Mouse (Mus musculus): ENCODE measurements at regions not wholly inside any gene's neighbourhood (a gene's known extent, or its start where the extent isn't known, plus 50 kb on each side); places are given as distances from the start of the nearest gene placed in this dataset.
A peak's percentile ranks its signal among the peaks of the same experiment; 100 is the strongest.

DNA sequence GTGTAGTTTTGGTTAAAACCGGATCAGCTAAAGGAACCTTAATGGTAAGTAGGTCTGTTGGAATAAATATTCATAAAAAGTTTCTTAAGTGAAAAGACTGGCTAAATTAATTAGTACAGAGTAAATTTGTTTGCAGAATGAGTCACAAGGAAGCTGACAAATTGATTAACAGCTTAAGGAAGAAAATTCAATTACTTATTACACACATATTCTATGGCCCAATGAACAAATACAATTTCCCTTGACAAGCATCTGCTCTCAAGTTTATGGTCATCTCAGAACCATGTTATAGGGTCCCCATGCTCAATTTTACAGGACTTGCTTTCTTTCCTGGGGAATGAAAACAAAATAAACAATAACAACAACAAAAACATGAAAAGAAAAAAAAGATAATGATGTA lies 231.4 kb upstream of the Frg1 start:
- no peak for DNase-seq

DNA sequence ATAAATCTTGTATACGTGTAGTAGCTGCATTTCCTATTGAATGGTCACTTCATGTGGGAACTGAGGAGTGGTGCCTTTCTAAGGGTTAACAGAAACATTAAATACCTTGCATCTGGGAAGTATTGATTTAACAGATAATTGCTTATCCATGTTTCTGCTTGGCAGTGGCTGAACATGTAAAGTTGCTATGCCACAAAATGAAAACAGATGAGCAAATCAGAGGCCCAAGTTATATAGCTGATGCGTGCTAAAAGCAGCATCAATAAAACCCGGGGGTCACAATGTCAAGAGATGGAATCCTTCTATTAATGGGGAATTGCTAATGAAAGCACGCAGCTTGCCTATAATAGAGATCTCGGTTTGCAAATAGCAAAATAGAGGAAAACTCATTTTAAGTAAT lies 227.8 kb upstream of the Frg1 start:
- DNase-seq = no peak

DNA sequence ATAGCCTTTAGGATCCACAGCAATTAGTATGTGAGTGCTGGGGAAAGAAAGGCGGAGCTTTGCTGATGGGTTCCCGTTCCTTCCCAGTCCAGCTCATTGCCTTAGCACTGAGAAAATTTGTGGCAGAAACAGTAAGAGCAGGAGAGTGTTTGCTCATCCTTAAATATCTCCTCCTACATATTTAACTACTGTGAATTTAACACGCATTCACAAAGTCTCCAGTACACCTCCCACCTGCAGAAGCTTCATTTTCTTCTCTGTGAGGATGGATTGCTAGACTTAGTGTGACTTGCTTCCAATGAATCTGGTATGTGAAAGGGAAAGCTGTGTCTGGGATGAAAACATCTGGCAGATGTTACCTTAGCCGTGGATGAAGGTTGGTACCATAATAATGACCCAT lies 207.0 kb upstream of the Frg1 start:
- DNase-seq = no peak

DNA sequence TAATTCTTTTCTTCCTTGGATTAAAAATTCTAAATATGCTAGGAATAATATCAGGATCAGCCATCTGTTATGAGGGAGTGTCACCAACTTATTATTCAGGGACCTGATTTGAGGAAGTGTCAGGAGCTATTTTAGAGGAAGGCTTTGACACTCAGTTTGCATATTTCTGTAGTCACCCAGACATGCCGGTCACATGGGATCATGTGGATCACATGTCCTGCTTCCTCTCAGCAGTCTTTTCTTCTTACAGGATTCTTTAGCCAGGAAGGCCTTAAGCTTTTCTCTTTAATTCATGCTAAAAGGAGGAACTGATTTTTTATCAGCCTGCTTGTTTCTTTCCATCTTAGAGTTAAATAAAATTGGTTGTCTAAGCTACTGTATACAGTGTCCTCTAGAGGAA lies 183.4 kb upstream of the Frg1 start:
- no peak for DNase-seq

DNA sequence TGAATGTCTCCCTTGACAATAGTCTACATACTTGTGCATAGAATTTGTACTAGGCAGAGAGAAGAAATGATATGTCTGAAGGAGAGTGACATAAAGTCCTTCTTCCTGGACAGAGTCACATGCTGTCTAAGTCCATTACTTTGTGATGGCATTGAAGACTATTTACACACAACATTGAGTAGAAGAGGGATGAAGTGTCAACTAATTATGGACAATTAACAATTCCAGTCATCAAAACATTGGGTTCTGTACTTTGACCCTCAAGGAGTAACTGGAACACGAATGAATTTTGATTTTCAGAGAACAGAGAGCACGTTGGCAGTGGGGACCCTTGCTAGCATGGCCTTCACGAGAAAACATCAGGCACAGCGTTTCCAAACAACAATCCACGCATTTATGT lies 177.6 kb upstream of the Frg1 start:
- DNase-seq = no peak

DNA sequence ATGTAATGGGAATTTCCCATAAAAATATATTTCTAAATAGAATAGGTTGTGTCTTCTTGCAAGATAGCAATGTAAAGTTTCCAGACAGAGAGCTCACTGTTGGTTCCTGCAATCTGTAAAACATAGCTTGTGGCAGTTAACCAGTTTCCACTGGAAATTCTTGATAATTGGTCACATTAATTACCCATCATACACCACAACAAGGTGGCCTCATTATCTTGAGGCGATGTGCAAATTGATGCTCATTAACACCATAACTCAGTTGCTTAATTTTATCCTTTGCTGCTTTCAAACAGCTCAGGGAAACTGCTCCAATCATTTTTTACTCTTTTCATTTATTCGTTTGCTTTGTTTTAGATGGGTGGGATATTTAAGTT lies 176.8 kb upstream of the Frg1 start:
- DNase-seq = no peak

DNA sequence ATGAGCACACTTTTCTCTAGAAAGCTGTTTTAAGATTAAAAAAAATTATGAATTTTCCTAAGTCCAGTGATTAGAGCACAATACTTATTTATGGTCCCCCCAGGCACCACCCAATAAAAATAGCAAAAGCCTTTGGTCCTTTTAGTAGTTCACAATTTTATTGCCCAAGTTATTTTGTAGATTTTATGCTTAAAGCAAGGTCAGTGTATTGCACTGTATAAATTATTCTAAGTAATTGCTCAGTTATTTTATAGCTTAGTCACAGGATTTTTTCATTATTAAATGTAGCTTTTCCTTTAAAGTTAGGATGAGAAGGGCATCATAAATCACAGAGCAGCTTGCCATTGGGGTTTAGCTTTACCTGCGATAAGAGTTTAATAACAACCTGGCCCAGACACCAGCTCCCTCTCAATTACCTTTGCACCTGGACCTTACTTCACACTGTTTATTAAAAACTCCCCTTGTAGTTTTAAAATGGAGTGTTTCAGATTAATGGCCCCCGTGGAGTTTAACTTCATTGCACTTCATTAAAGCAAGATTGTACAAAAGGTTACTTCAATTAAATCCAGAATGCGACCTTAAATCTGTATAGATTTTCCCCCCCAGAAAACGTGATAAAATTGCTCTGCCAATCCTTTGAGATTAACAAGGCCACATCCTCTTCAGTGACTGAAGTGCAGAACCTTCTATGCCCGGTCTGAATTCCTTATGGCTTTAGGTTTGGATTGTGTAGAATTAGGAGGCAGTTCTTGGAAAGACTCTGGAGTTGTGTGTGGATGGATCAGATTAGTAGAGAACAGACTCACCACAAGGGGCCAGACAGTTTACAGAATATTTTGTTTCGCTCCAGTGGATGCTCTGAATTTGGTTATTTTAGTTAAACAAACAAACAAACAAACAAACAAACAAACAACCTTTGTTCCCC lies 176.1 kb upstream of the Frg1 start:
- no peak for DNase-seq

DNA sequence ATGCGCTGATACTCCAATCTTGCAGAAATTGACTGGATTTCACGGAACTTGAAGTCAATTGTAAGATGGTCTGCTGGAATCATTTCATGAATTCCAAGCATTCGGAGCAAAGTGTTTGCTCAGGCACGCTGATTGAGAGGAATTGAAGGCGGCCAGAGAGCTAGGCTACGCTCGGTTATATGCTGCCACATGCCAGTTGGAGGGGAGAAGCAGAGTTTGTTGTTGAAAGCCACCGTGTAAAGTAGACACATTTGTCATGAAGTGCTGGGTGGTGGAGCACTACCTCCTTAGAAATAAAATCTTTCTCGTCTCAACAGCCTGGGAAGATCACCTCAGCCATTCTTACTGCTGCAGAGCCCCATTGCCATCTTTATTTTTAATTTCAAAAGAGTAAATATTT lies 175.3 kb upstream of the Frg1 start:
- DNase-seq = no peak

DNA sequence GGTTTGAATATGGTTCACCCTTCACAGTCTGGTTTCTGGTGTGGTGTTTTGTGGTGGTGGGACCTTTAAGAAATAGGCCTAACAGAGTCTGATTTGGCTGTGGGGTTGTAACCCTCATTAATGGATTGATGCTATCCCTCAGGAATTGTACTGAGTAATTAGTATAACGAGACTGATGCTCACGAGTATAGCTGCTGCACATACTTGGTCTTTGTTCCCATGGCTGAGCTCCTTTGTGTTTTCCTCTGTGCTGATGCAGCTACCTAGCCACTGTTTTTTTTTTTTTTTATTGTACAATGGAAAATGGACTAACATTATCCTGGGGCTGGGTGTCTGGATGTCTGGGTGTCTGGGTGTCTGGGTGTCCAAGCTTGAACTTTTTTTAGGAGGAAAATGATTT lies 171.3 kb upstream of the Frg1 start:
- no peak for DNase-seq

DNA sequence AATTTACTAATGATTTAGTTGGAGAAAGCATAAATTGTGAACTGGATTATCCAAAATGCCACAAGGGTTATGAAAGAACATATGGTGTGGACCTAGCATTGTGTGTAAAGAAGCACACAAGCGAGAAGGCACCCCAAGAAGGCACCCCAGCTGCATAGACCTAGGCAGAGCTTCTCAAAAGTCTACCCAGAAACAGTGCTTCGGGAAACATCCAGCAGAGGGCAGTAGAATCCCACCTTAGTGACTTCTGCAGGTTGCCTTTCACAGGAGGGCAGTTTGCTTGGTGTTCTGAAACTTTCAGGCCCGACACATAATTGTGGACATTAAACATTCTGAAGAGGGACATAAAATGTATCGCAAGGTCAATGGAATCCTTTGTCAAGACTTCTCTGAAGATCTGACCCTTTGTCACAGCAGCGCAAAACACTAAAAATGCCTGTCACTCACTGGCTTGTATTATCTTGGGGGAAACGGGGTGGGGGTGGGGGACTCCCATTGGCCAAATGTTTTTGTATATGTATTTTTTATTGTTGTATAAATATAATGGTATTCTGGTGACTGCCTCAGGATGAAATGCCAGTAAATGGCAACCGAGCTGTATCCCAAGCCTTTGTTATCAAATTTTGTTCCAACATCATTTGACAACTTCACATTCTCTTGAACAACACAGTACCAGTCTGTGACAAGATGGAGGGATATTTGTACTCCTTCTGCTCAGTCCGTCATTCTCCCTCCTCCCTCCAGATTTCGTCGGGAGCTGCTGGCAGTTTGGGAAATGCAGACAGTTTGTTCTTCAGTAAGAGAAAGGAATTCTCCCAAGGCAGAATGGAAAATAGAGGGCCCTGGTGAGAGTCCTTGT lies 156.4 kb upstream of the Frg1 start:
- peak; percentile 33 for DNase-seq

DNA sequence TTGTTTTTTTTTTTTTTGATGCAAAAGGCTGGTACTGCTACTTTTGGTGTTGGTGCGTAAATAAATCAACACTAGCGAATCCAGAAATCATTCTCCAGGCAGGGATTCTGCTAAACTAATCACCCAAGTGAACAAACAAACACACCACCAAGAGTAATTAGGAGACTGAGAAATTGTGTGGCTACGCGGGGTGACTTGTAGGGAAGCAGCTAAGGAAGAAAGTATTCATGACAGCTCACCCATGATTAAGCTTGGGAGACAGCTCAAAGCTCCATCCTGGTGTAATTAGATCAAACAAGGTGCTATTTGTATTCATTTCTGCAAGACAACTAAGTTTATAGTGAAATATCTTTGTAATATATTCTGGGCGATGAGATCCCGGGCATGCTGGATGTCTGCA lies 153.7 kb upstream of the Frg1 start:
- DNase-seq = no peak

DNA sequence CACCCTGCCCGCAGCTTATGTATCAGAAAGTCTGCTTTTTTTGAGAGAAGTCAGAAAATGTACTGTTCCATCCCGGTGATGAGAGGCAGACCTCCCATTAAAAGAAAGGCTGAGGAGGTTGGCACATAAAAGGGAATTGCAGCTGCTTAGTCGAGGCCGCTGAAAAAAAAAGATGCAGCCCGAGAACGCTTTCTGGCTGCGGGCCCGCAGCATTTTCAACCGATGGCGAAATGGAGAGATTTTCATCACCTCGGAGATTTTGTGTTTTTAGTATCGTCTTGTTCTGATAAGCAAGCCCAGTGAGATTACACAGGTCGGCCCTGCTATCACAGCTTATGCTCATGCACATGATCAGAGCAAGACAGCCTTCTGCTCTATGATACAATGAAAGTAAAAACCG lies 145.1 kb upstream of the Frg1 start:
- no peak for DNase-seq

DNA sequence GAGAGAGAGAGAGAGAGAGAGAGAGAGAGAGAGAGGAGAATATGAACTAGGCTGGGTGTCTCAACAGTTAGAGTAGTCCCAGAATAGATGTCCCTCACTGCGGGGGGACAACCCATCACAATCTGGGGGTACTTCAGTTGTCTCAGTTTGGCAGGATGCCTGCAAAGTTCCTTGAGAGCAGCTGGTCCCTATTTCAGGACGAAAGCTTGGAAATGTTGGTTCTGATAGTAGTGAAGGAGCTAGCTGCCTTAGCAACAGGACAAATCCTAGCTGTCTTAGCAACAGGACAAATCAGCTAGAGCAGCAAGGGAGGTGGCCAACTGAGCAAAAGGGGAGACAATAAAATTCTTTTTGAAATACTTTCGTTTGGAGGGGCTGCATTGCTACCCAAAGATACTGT lies 139.9 kb upstream of the Frg1 start:
- DNase-seq = no peak

DNA sequence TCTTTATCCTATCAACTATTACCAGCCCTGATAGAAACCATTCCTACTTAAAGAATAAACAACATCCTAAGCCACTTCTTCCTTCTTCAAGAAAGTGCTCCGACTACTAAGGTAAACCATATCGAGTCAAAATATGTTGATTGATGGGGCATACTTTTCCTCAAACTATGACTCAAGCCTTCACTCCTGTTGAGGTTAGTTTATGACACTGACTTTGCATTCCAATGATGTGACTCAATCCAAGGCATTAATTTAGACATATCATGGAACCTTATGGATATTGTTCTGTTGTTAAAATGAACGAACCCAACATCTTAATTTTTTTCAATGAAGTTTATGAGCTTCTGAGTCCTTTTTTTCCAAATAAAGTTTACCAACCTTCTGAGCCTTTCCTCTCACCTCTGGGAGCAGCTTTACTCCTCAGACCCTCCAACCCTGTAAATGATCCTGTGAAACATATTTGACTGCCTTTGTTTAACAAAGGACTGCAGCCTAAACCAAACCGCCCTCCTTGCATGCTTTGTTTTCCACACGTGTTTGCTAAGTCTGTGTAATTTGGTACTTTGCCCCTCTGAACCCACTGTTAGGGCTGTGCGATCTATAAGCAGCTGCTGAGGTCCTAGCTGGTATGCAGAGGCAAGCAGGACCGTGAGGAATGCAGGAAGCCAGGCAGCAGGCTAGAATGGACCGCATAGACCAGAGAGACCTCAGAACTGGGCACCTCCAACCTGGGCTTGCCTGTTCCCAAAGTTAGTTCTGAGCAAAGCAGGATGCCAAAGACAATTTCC lies 136.1 kb upstream of the Frg1 start:
- no peak for DNase-seq

DNA sequence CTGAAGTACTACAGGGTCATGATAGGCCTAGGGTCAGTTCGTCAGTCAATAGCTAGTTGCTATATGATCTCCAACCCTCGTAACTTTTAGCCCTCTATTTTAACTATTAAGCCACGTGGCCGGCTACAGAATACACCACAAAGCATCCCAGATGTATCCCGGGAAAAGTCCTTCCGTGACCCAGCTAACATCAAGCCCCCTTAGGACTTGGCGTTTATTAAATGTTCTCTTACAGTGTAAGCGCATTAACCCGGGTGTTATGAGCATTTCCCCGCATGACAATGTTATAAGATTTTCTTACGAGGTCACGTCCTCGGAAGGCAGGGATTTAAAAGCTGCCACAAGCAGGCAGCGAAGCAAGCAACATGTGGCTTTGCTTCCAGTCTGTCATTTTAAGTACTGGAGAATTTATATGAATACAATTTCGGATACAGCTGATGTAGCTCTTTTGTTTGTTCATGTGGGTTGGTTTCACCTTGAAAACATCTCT lies 135.1 kb upstream of the Frg1 start:
- DNase-seq = no peak

DNA sequence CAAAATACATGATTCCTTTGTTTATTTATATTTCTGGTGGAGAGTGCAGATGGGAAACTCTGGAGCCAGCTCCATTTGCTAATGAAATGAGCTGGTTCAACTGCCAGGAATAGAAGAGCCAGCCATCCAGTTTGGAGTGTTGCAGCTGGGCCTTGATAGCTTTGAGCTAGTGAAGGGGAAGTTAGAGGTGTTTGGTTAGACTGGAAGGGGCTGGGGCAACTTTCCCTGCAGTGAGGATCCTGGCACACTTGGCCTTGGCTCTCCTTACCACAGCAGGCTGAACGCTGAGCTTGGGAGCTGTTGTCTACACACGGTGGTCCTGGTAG lies 133.2 kb upstream of the Frg1 start:
- DNase-seq = no peak

DNA sequence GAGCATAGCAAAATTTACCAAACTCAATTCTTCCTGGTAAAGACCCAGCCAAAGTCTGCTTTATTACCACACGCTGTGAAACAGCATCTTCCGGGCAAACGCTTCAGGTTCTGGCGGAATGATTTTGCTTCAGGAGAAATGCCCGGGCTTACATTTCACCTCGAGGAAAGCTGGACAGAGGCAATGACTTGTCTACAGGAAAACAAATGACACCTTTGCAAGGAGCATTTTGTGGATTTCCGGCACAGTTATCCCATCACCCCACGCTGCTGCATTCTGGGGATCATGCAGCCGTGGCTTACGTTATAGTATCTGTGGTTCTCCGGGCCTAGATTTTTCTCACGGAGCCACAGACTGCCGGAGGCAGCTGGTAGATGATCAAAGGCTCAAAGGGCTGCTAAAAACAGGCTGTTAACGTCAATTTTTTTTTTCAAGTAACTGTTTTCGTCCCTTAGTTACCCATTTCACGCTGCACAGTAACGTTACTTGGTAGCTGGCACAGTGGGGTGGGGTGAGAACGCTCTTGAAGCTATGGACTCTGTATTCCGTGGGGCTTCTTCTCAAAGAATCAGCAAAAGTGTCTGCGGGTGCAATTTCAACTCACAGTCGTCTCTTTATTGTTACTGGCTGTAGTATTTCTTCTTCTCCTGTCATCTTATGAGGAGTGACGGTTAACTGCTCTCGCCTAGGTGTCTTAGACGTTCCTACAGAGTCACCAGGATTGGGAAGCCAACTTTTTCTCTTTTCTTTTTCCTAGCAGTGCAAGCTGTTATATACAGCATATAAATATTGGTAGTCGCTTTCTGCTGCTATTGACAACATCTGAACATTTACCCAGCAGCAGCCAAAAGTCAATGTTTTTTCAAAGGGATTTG lies 132.6 kb upstream of the Frg1 start:
- DNase-seq = no peak

DNA sequence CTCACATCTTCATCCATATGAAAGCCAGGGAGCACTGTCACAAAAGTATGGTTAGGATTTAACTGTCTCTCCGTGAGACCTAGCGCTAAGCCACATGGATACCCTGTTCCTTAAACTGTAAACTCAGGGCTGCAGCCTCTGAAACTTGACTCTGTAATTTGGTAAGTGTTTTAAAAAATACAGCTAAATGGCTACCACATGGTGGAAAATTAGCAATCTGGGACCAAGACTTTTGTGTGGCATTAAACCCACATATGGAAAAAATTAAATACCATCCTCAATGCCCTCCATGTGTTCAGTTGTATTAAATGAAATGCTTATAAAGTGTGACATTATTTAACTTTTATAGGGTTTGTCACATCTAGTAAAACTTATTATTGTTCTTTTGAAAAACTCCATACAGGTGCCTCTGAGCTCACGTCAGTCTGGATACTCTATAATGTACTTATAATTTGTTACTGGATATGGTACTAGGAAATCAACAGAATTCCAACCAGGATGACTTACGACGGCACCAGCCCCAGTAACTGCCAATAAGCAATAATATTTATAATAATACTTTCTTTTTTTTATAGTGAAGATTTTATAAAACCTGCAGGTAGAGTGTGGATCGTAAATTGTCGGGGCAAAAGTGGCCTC lies 131.0 kb upstream of the Frg1 start:
- DNase-seq = no peak

DNA sequence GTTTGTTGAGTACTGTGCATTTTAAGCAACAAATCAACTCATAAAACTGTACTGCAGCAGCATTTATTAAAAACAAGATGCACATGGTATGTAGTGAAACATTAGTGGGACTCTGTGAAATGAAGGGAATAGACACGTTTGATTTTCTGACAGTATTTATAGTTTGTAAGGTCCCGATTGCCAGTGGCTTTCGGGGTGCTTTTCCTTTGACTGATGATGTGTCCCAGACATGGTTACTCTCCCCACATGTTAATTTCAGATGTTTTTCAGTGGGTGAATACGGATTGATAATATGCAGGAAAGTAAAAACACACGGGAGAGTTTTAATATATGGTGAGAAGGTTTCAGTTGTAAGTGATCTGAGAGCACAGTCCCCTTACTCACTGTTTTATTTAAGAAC lies 115.3 kb upstream of the Frg1 start:
- DNase-seq = no peak

DNA sequence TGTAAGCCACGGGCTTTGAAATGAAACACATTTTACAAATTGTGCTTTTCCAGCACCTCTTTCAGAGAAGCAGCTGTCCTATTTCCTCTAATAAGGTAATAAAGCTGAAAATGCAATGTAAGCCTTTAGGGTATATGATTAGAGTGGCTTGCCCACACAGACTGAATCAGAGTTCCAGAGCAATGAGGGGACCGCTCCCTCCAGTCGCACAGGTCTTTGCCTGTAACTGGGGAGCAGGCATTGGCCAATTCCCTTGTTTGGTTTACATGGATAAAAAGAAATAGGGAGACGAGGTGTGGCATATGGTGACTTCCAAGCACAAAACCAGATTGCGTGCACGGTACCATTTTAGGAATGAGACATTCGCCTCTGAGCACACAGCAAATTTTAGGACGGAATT lies 112.7 kb upstream of the Frg1 start:
- no peak for DNase-seq

DNA sequence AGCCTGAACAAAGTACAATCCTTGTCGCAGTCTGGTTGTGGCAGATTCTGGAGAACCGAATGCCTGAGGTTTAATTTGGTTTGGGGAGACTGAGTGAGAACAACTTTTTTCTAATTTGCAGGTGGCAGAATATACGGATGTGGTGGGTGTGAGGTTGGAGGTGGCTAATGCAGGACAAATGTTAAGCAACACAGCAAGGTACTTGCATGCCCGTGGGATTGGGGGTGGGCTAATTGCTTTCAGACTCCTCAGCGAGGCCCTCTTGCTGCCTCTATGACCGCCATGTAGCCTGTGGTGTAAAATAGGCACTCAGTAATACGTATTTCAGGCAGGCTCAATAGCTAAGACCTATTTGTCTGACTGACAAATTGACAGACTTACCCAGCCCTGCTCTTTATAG lies 109.4 kb upstream of the Frg1 start:
- DNase-seq = no peak

DNA sequence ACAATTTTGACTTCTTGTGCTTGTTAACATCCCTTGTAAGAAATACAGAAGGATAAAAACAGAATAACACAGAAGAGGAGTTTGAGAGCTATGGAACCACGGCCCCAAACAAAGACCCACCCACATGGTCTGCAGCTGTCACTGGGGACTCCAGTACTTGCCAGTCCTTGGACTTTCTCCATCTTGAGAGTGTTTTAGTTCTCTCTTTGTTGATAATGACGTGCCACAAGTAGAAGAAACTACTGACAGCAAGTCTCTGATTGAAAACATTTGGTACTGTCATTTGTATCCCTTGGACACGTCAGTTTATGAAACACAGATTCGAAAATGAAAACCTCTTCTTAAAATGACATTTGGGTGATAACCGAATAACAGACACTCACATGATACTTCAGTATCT lies 68.3 kb upstream of the Frg1 start:
- no peak for DNase-seq
